Mouse (Mus musculus) cerebellum, postnatal 10 days (tissue): ENCODE data around the gene Neurog1.

Experiments
- DNase-seq, 2 experiments: peaks; one replicate each; pipeline ENCODE4 v3.0.0; 2021; ENCODE audit warnings: mixed read lengths in 2 of 2

Neurog1 gene

DNA sequence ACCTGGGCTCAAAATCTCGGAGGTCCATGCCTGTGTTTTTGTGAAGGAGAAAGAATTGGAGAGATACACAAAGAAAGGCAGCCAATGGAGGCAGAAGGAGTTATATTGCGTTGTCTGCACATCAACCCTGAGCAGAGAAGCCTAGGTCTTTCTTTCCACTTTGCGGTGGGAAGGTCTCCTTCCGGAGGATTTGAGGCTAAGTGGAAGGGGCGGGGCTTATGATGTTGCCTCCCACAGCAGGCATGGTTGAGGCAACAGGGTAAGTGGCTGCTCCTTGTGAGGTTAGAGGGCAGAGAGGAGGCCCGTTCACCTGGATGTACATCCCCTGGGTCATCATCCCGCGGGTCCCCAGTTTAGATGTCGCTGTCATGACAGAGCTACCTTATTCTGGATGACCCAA lies 32.7 kb downstream of the Neurog1 start:
- DNase-seq, result no peak

DNA sequence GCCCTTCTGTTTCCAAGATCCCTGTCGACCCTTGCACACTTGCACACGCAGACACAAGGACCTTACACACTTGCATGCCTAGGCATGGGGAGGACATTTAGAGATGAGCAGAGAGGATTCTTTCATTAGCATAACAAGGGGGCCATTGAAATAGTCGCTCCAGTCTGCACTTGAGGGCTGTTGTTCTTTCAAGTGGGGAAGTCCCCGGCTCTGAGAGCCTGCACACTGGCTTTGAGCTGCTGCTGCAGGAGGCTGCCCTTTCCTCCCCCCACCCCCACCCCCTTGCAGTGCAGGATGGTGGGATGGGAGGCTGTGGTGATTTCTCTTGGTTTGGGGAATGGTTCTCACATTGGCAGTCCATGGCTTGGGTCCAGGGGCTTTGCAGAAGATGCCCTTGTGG lies 35.9 kb downstream of the Neurog1 start:
- no peak for DNase-seq

DNA sequence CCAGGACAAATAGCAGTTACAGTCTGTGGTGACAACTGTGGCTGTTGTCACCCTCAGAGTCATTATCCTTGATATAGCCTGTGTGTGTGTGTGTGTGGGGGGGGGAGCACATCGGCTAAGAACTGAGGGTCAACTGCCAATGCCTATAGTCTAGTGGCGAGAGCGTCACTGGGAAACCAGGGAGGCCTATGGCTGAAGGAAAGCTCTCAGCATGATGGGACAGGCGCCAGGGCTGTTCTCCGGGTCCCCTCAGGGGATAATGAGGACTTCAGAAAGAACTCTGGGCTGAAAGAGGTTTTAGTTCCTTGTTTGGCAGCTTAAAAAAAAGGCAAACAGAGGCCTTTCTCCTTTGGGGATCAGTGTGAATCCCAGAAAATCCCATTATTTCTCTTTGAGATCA lies 37.3 kb downstream of the Neurog1 start:
- peak; percentile 49 to 60 for DNase-seq

DNA sequence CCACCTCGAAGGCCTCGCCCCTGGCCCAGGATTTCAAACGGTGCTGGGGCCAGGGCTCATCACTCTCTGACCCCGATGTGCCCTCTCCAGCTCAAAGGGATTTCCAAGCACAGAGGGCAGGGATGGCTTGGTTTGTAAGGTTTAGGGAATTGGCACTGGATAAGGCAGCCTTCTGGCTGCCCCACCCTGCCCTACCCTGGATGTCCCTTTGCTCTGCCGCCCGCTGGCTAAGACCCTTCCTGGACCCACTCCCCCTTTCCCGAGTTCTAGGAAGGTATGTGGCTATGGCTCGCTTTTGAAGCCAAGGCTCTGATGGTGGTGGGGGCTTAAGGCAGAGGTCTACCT lies 42.9 kb downstream of the Neurog1 start:
- DNase-seq, result no peak

DNA sequence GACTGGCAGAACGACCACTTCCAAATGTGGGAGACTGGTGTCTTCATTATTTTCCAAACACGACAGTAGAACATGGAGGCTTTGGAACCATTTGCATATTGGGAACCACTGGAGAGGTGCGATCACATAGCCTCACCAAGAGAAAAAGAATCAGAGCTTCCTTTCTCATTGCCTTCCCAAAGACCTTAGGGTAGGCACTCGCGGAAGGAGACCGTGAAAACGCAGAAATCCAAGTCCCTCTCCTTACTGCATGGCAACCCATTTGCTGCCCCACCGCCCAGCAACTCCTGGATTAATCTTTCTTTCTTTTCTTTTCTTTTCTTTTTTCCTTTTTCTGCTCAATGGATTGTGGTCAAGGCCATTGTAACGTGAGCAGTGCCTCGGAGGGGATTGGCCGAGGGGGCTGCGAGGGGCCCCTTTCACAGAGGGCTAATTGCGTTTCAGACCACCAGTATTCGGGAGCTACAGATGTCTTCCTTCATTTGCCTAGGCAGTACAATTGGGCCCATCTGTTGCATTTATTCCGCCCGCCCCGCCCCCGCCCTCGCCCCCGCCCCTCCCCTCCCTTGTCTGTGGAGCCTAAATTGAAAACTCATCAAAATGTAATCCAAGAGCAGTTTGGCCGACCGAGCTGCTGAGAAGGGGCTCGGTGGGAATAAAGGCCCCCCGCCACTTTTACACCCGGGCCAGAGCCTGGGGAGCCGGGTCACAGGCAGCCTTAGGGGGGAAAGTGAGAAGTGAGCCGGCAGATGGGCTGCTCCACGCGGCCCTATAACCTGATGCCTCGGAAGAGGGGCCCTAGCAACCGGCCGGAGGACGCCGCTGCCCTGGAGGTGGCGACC lies 43.5 kb downstream of the Neurog1 start:
- peak; percentile 21 to 25 for DNase-seq
